Mouse (Mus musculus) cortical plate, adult 2 months (tissue): ENCODE results near the gene Tapt1. TPM values are rescaled to one million over a fixed set of nuclear protein-coding genes. Genes with fewer than 3 reads are reported as not detected.
A peak's percentile ranks its signal among the peaks of the same experiment; 100 is the strongest.

Source experiments
- H3K27ac ChIP-seq: fragments of 200-500 bp; 2 replicates; pipeline ENCODE4 v1.5.1; 2012; ENCODE audit warnings: low read length, control low read depth, inconsistent platforms; ENCODE audit not compliant: insufficient read depth
- H3K4me1 ChIP-seq: fragments of 200-500 bp; 2 replicates; pipeline ENCODE4 v1.6.1; 2011; ENCODE audit warnings: low read length; ENCODE audit not compliant: control insufficient read depth, insufficient read depth
- H3K4me3 ChIP-seq: fragments of 200-500 bp; 2 replicates; pipeline ENCODE4 v1.5.1; 2011; ENCODE audit warnings: mild to moderate bottlenecking, low read length, control low read depth; ENCODE audit not compliant: insufficient read depth
- CTCF ChIP-seq: fragments of 200-500 bp; IDR thresholded peaks from 2 replicates; pipeline ENCODE4 v1.5.1; 2011; ENCODE audit warnings: mild to moderate bottlenecking, control low read depth, low read length; ENCODE audit not compliant: insufficient read depth; ENCODE audit errors: extremely low read depth
- POLR2A ChIP-seq: fragments of 200-500 bp; IDR thresholded peaks from 2 replicates; pipeline ENCODE4 v1.6.1; 2011; ENCODE audit warnings: mild to moderate bottlenecking, low read length, control low read depth; ENCODE audit not compliant: insufficient read depth; ENCODE audit errors: extremely low read depth
- polyA plus RNA-seq: library from polyadenylated mRNA; depleted of rRNA; stranded (reverse); fragments of >200 nt; gene quantifications from 2 replicates; pipeline ENCODE4 v1.2.3, GENCODE M21; 2012

The Tapt1 gene
- polyA plus RNA-seq, 1 experiment = 50.3 TPM

- no peak for TF ChIP-seq CTCF
- no peak for TF ChIP-seq POLR2A
- Histone ChIP-seq H3K4me1 (peaks cover 10% of the 10 kb centered on the region; the same call in 1 of the 2 replicates), H3K4me3 (no peak overlapping the region), H3K27ac (no peak overlapping the region)
These were observed 3.0 kb downstream of the Tapt1 start for GRCm38 (mm10) chr5:44223341-44223881.

GRCm38 (mm10) chr5:44220430-44220829, 6.0 kb downstream of the Tapt1 start:
- Histone ChIP-seq H3K4me1 (peaks cover 10% of the 10 kb centered on the region; the same call in 1 of the 2 replicates), H3K4me3 (no peak overlapping the region), H3K27ac (no peak overlapping the region)
- TF ChIP-seq CTCF (no peak), POLR2A (no peak)

GRCm38 (mm10) chr5:44219871-44220270, 6.6 kb downstream of the Tapt1 start:
- H3K27ac ChIP-seq = no peak overlapping the region
- H3K4me3 ChIP-seq = no peak overlapping the region
- TF ChIP-seq POLR2A (no peak), CTCF (no peak)
- H3K4me1 ChIP-seq = peaks cover 10% of the 10 kb centered on the region; the same call in 1 of the 2 replicates

- Histone ChIP-seq H3K4me1 (0 out of 2 replicates have a peak, but pooled peaks cover 3% of the 10 kb centered on the region), H3K4me3 (no peak overlapping the region), H3K27ac (no peak overlapping the region)
- TF ChIP-seq CTCF (no peak), POLR2A (no peak)
These were observed 7.9 kb downstream of the Tapt1 start for GRCm38 (mm10) chr5:44218483-44218882.

GRCm38 (mm10) chr5:44217685-44218041, 8.8 kb downstream of the Tapt1 start:
- Histone ChIP-seq H3K27ac (no peak overlapping the region), H3K4me3 (no peak overlapping the region), H3K4me1 (0 out of 2 replicates have a peak, but pooled peaks cover 3% of the 10 kb centered on the region)
- TF ChIP-seq CTCF (no peak), POLR2A (no peak)

GRCm38 (mm10) chr5:44217041-44217684, 9.3 kb downstream of the Tapt1 start:
- TF ChIP-seq POLR2A (no peak), CTCF (no peak)
- Histone ChIP-seq H3K4me1 (peaks cover 3% of the 10 kb centered on the region; the same call in 1 of the 2 replicates), H3K4me3 (no peak overlapping the region), H3K27ac (no peak overlapping the region)

GRCm38 (mm10) chr5:44215118-44215517, 11.3 kb downstream of the Tapt1 start:
- Histone ChIP-seq H3K27ac (peak overlapping the region; percentile 3; the same call in 1 of the 2 replicates), H3K4me1 (peaks cover 2% of the 10 kb centered on the region; the same call in 1 of the 2 replicates)
- no peak for TF ChIP-seq POLR2A
- TF ChIP-seq CTCF = no peak

GRCm38 (mm10) chr5:44214025-44214424, 12.4 kb downstream of the Tapt1 start:
- Histone ChIP-seq H3K4me1 (peaks cover 4% of the 10 kb centered on the region; the same call in 1 of the 2 replicates), H3K4me3 (no peak overlapping the region), H3K27ac (peak overlapping the region; percentile 40; the same call in 1 of the 2 replicates)
- no peak for TF ChIP-seq CTCF
- TF ChIP-seq POLR2A = no peak

More at GRCm38 (mm10) chr5:44215118-44215517, 11.3 kb downstream of the Tapt1 start:
- H3K4me3 ChIP-seq = no peak overlapping the region

GRCm38 (mm10) chr5:44213391-44213790, 13.0 kb downstream of the Tapt1 start:
- no peak for TF ChIP-seq CTCF
- no peak for TF ChIP-seq POLR2A
- peaks cover 4% of the 10 kb centered on the region; the same call in 1 of the 2 replicates for H3K4me1 ChIP-seq
- no peak overlapping the region for H3K27ac ChIP-seq
- no peak overlapping the region for H3K4me3 ChIP-seq
